Mouse (Mus musculus) A20 (cell line): ENCODE measurements around the gene Fxn.
A peak's percentile ranks its signal among the peaks of the same experiment; 100 is the strongest.

Experiments used
- DNase-seq: peaks from one replicate; pipeline ENCODE4 v3.0.0-alpha.2; 2011; ENCODE audit warnings: low read depth, low spot score

Fxn gene

GRCm38 (mm10) chr19:24300994-24301767, 20.8 kb upstream of the Fxn start:
- peak; percentile 75 for DNase-seq

DNA sequence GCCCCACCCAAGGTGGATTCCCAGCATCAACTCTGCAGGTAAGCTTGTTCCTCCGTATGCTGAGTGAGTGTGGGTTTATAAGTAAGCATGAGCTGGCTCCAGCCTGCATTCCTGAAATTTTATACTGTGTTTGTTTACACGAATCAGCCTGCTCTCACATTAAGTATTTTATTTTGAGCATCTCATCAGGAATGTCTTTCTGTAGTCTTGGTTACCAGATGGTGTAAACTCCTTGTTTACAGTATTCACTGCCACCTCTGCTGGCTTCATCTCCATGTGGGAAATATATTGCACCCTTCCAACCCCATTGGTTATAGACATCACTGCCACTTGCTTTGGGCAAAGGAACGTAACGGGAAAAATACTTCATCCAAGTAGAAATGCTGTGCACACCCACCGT, 13.1 kb upstream of the Fxn start:
- DNase-seq: no peak

- peak; percentile 69 for DNase-seq
Observed at GRCm38 (mm10) chr19:24284187-24284586, 3.8 kb upstream of the Fxn start.

- no peak for DNase-seq
Observed at GRCm38 (mm10) chr19:24281288-24281980, 1.0 kb upstream of the Fxn start.

GRCm38 (mm10) chr19:24279706-24280600, 452 bp downstream of the Fxn start:
- DNase-seq: peak; percentile 93

GRCm38 (mm10) chr19:24278859-24279258, 1.5 kb downstream of the Fxn start:
- no peak for DNase-seq

DNA sequence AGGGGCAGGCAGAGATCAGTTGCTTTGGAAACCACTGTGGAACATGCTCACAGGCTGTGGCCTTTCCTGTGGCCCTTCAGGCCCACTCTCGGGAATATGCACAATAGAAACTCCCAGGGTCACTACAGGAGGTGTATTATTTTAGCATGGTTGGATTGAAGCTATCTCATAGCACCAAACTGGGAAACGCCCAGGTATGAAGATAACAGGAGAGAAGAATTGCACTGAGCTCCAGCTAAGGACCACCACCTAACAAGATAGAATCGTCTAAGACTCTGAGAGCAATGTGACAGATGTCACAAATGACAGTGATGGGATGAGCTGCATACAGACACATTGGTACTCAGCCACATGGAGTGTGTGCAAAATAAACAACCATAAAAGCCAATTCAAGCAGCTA, 6.1 kb downstream of the Fxn start:
- no peak for DNase-seq

GRCm38 (mm10) chr19:24271746-24272426, 8.5 kb downstream of the Fxn start:
- peak; percentile 86 for DNase-seq

GRCm38 (mm10) chr19:24271326-24271725, 9.1 kb downstream of the Fxn start:
- peak; percentile 66 for DNase-seq

- DNase-seq: no peak
Observed at GRCm38 (mm10) chr19:24268531-24268930, 11.9 kb downstream of the Fxn start.

GRCm38 (mm10) chr19:24266046-24266830, 14.2 kb downstream of the Fxn start:
- DNase-seq: no peak

DNA sequence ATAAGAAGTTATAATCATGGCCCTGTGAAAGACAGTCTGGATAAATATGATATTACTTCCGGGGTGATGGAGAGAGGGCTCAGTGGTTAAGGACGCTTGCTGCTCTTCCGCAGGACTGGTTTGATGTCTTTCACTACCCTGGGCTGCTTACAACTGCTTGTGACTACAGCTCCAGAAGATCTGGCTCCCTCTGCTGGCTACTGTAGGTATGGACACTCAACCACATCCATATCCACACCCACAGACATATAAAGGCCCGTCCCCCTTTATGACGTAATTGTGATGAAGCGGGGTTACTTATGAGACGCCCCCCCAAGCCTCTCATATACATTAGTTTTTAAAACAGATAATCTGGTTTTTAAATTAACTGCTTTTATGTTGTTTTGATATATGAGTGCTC, 15.4 kb downstream of the Fxn start:
- DNase-seq: peak; percentile 74

DNA sequence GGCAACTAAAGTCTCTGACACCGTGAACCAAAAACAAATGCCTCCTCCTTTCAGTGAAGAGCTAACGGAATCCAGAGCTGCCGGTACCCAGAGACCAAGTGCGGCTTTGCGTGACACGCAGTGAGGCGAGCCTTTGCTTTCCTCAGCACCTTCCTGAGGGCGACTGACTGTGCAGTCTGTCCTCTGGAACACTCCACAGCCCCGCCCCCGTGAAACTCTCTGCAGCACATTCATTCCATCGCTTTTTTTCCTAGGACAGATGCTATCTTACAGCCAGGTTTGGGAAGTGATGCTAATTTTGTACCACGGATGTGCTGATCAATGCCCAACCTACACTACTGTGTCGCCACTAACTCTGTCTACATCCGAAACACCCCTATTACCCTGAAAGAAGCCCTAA, 17.7 kb downstream of the Fxn start:
- DNase-seq: no peak

- DNase-seq: no peak
Observed at GRCm38 (mm10) chr19:24259390-24260351, 20.7 kb downstream of the Fxn start.

DNA sequence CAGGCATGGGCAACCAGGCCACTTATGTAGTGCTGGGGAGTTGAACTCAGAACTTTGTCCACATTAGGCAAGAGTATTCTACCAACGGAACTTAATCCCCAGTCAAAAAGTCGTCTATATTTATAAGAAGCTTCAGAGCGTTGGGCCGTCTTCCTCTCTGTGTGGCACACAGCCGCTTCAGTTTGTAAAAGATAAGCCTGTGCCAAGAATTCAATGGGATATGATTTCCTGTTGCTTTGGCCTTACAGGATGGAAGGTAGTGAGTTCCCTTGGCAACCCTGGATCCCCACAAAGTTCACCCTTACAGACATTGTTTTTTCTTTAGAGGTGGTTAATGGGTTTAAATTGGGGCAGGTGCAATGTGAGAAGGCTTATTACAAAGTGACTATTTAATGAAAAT, 22.0 kb downstream of the Fxn start:
- no peak for DNase-seq

DNA sequence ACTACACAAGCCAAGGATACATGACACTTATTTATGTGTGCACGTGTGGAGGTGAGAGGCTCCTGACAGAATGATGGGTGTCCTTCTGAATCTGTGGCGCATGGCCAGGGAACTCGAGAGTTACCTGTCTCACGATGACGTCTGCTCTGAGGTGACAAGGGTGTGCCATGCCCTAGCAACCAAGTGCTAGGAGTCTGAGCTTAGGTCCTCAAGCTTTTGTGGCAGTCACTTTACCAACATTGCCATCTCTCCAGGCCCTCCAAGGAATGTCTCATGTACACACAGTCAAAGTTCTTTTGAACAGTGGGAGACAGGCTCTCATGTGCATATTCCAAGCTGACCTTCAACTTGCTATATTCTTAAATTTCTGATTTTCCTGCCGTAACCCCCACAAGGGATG, 22.4 kb downstream of the Fxn start:
- no peak for DNase-seq

GRCm38 (mm10) chr19:24253657-24254260, 26.6 kb downstream of the Fxn start:
- no peak for DNase-seq

DNA sequence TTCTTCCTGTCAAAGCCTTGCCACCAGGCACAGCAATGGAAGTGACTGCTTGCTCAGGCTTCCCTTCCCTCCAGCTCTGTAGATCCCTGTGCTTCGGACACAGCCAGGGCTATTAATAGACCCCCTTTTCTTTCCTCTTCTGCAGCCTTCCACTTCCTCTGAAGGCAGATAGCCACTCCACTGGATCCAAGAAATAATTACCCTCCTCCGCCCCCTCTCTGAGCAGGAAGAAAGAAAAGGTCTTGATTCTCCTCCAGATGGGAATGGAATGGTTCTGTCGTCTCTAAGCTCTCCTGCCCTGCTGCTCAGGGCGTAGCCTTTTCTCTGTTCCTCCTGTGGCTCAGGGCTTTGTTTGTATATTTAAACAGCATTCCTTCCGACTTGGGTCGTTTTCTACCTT, 28.5 kb downstream of the Fxn start:
- no peak for DNase-seq

- no peak for DNase-seq
Observed at GRCm38 (mm10) chr19:24243340-24243739, 37.1 kb downstream of the Fxn start.
